Mouse (Mus musculus): ENCODE data around the gene Nrbp1. TPM values are rescaled to one million over a fixed set of nuclear protein-coding genes. Genes with fewer than 3 reads are reported as not detected.

Nrbp1 gene
- polyA plus RNA-seq, 1 experiment from 2014 or later: 138 TPM

DNA sequence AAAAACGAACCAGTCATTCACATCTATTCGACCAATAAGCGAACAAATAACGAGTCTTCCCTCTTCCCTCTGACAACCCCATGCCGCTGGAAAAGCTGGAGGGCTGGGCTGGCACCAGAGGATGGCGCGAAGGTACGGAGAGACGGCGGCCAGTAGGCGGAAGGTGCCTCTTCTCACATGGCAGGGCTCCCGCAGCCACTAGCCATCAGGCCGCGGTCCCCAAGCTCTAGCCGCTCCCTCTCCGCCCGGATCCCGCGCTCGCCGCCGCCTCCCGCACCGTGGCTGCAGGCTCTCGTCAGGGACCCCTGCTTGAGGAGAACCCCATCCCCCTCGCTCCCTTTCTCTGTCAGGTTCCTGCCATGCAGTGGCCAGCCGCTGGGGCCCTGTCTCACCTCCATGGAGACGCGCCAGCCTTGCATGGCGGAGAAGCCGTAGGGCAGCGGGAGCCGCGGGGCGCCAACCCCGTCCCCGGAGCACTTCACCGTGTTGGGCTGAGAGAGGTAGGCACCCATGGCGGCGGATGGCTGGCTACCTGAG is 20.7 kb upstream of the Nrbp1 start:
- Histone ChIP-seq H3K4me2 (ENCODE audit: low read depth, low read length) (peak overlapping the region; percentile 68), H3K9me3 (replicated peaks; ENCODE audit: control insufficient read depth, low read length) (no peaks in the 10 kb centered on the region), H3K27ac (replicated peaks; ENCODE audit: low read depth, low read length) (peak overlapping the region; percentile 91), H3K4me3 (ENCODE audit: low read depth, low read length) (peak overlapping the region; percentile 81), H3K36me3 (replicated peaks; ENCODE audit: control insufficient read depth, insufficient read depth, low read depth, low read length) (no peaks in the 10 kb centered on the region), H3K4me1 (ENCODE audit: control insufficient read depth, insufficient read depth, low read length) (no peaks in the 10 kb centered on the region), H3K9ac (replicated peaks; ENCODE audit: low read length) (peak overlapping the region; percentile 90), H3K27me3 (ENCODE audit: control insufficient read depth, insufficient read depth, low read length) (no peaks in the 10 kb centered on the region)
- ATAC-seq (replicated peaks; ENCODE audit: insufficient number of reproducible peaks, low FRiP score, low TSS enrichment, low read depth) (peak; percentile 83), DNase-seq (ENCODE audit: low spot score) (peak; percentile 55)
- WGBS: under 1% methylated on average over 38 of the region's 40 CpGs

DNA sequence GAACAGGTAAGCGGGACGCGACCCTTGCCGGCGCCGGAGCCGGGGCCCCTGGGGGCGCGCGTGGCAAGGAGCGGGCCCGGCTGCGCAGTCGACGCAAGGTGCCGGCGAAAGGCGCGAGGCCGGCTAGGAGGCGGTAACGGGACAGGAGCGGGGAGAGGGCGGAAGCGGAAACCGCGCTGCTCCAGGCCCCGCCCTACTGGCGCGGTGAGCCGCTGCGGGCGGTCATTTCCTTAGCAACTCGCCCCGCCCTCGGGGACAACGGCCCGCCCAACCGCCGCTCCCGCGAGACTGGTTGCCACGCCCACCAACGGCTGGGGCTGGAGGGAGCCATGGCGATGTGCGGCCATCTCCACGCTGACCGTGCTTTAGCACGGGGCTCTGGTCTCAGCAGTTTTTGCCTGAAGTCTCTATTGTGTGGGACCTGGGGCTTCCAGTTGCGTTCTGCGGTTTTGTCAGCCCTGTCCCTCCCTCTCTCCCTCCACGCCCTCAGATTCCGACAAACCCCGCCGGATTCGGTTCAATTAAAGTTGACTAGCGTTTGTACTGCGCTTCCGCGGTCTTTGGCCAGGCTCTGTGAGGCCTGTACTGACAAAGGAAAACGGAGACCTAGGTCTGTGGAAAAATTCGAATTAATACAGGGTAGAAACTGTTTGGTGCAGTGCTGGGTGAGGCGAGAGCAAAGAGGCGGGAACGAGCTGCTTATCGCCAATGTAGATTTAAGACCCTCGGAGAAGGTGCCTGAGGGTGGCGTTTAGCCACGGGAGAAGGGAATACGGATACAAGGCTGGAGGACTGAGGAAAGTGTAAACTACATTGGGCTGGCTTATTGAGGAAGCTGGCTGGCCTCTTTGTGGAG is 20.0 kb upstream of the Nrbp1 start, which contains the start of gene Ppm1g:
Ppm1g (minus strand) TSS at position 240 of the 856 bp plus-strand sequence.
- under 1% methylated on average over 63 of the region's 70 CpGs for WGBS

DNA sequence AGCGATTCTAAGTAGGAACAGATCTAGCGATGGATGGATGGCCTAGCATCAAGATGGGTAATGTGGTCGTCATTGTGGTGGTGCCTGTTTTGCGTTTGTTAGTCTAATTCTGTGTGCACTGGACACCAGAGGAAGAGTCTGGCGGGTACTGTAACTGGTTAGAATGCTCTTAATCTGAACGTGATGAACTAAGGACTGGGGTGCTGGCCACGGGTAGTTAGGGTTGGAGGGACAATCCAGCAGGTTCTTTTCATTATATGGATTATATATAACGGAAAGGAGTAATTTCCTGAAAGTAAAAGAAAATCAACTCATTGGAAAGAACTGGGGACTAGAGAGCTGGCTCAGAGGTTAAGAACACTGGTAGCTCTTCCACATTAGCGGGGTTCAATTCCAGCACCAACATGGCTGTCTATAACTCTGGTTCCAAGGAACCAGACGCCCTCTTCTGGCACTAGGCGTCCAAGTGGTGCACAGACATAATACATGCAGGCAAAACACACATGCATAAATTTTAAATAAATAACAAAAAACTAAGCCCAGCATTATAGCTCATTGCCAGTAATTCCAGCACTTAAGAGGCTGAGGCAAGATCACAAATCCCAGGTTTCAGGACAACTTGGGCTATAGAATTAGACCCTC is 19.2 kb upstream of the Nrbp1 start:
- Histone ChIP-seq H3K27me3 (ENCODE audit: control insufficient read depth, insufficient read depth, low read length) (no peaks in the 10 kb centered on the region), H3K4me2 (ENCODE audit: low read depth, low read length) (peak overlapping the region; percentile 68), H3K9me3 (replicated peaks; ENCODE audit: control insufficient read depth, low read length) (no peaks in the 10 kb centered on the region), H3K27ac (replicated peaks; ENCODE audit: low read depth, low read length) (peak overlapping the region; percentile 91), H3K4me3 (ENCODE audit: low read depth, low read length) (peak overlapping the region; percentile 81), H3K36me3 (replicated peaks; ENCODE audit: control insufficient read depth, insufficient read depth, low read depth, low read length) (no peaks in the 10 kb centered on the region), H3K4me1 (ENCODE audit: control insufficient read depth, insufficient read depth, low read length) (no peaks in the 10 kb centered on the region), H3K9ac (replicated peaks; ENCODE audit: low read length) (peak overlapping the region; percentile 90)
- 10% methylated on average over 11 of the region's 11 CpGs for WGBS
- DNase-seq (ENCODE audit: low spot score): peak; percentile 77
- no peak for ATAC-seq (replicated peaks; ENCODE audit: insufficient number of reproducible peaks, low FRiP score, low TSS enrichment, low read depth)

More for the DNA sequence above, 20.0 kb upstream of the Nrbp1 start, which contains the start of gene Ppm1g:
- DNase-seq (ENCODE audit: low spot score): peak; percentile 97
- peak within 1 kb of the TSS; percentile 68 for H3K4me2 ChIP-seq (ENCODE audit: low read depth, low read length)
- no peaks in the 10 kb centered on the region for H3K27me3 ChIP-seq (ENCODE audit: control insufficient read depth, insufficient read depth, low read length)
- H3K27ac ChIP-seq (replicated peaks; ENCODE audit: low read depth, low read length): peak within 1 kb of the TSS; percentile 91
- H3K4me1 ChIP-seq (ENCODE audit: control insufficient read depth, insufficient read depth, low read length): no peaks in the 10 kb centered on the region
- ATAC-seq (replicated peaks; ENCODE audit: insufficient number of reproducible peaks, low FRiP score, low TSS enrichment, low read depth): peak; percentile 91
- peak within 1 kb of the TSS; percentile 81 for H3K4me3 ChIP-seq (ENCODE audit: low read depth, low read length)
- H3K9me3 ChIP-seq (replicated peaks; ENCODE audit: control insufficient read depth, low read length): no peaks in the 10 kb centered on the region
- no peaks in the 10 kb centered on the region for H3K36me3 ChIP-seq (replicated peaks; ENCODE audit: control insufficient read depth, insufficient read depth, low read depth, low read length)
- H3K9ac ChIP-seq (replicated peaks; ENCODE audit: low read length): peak within 1 kb of the TSS; percentile 90

DNA sequence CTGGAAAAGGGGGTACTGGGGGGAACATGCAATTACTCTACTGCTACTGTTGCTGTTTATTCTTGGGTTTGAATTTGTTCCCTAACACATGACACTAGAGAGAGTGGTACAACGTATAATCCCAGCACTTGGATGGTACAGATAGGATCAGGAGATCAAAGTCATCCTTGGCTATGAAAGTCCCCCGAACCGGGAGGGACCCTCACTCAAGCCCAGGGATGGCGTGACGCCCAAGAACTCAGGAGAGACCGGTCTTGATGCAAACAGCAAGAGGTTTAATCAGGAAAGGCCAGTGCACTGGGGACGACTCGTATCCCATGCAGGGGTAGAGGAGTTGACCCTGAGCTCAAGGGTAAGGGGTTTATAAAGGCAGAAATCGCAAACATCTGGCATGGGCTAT is 18.0 kb upstream of the Nrbp1 start:
- DNase-seq (ENCODE audit: low spot score): no peak
- Histone ChIP-seq H3K27me3 (ENCODE audit: control insufficient read depth, insufficient read depth, low read length) (no peaks in the 10 kb centered on the region), H3K4me2 (ENCODE audit: low read depth, low read length) (no peak overlapping the region), H3K9me3 (replicated peaks; ENCODE audit: control insufficient read depth, low read length) (no peaks in the 10 kb centered on the region), H3K4me1 (ENCODE audit: control insufficient read depth, insufficient read depth, low read length) (no peaks in the 10 kb centered on the region), H3K27ac (replicated peaks; ENCODE audit: low read depth, low read length) (no peak overlapping the region), H3K4me3 (ENCODE audit: low read depth, low read length) (no peak overlapping the region), H3K9ac (replicated peaks; ENCODE audit: low read length) (no peak overlapping the region), H3K36me3 (replicated peaks; ENCODE audit: control insufficient read depth, insufficient read depth, low read depth, low read length) (no peaks in the 10 kb centered on the region)
- WGBS: 91% methylated on average over 9 of the region's 9 CpGs
- no peak for ATAC-seq (replicated peaks; ENCODE audit: insufficient number of reproducible peaks, low FRiP score, low TSS enrichment, low read depth)

DNA sequence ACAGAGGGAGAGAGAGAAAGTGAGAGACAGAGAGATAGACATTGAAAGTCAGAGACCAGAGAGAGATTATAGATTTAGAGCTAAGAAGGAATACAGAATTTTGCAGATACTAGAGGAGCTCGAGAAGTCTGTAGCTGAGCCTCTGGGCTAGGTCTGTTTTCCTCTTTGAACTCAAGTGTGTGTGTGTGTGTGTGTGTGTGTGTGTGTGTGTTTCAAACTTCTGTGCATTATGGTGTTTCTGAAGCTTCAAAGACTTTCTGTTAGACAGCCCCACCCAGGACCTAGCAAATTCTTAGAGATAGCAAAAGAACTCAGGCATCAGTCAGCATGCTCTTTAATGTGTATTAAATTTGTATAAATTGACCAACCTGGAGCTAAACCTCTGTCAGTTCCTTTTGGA is 14.0 kb upstream of the Nrbp1 start:
- Histone ChIP-seq H3K9me3 (replicated peaks; ENCODE audit: control insufficient read depth, low read length) (no peaks in the 10 kb centered on the region), H3K4me2 (ENCODE audit: low read depth, low read length) (no peak overlapping the region), H3K4me3 (ENCODE audit: low read depth, low read length) (no peak overlapping the region), H3K27ac (replicated peaks; ENCODE audit: low read depth, low read length) (no peak overlapping the region), H3K9ac (replicated peaks; ENCODE audit: low read length) (no peak overlapping the region), H3K4me1 (ENCODE audit: control insufficient read depth, insufficient read depth, low read length) (no peaks in the 10 kb centered on the region), H3K27me3 (ENCODE audit: control insufficient read depth, insufficient read depth, low read length) (no peaks in the 10 kb centered on the region), H3K36me3 (replicated peaks; ENCODE audit: control insufficient read depth, insufficient read depth, low read depth, low read length) (no peaks in the 10 kb centered on the region)
- WGBS: 65% methylated on average over 1 of the region's 1 CpGs
- ATAC-seq (replicated peaks; ENCODE audit: insufficient number of reproducible peaks, low FRiP score, low TSS enrichment, low read depth) (no peak), DNase-seq (ENCODE audit: low spot score) (no peak)

DNA sequence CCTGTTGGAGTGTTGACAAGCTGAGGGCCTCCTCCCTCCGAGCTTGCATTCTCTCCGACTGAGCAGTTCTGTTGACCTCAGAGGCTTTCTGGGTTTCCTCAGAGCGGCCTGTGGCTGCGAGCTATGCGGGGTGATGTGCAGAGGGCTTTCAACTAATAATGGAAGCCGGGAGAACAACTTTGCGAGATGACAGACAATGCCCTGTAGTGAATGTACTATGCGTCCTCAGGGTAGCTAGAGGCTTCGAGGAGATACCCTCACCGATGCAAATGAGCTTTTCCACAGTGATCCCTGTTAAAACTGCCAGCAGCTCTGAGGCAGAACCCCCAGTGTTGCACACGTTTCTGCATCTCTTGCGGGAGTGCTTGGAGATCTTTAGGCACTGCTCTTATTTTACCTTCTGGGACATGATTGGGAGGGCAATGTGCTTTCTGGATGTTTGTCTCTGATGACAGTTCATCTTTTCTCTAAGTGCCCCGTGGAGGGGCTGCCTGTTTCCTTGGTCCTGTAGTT is 914 bp downstream of the Nrbp1 start:
- Histone ChIP-seq H3K4me1 (ENCODE audit: control insufficient read depth, insufficient read depth, low read length) (no peaks in the 10 kb centered on the region), H3K9me3 (replicated peaks; ENCODE audit: control insufficient read depth, low read length) (no peaks in the 10 kb centered on the region), H3K9ac (replicated peaks; ENCODE audit: low read length) (peak overlapping the region; percentile 94), H3K27ac (replicated peaks; ENCODE audit: low read depth, low read length) (peak overlapping the region; percentile 96; the same call in 1 of the 2 replicates), H3K36me3 (replicated peaks; ENCODE audit: control insufficient read depth, insufficient read depth, low read depth, low read length) (peaks cover 6% of the 10 kb centered on the region), H3K27me3 (ENCODE audit: control insufficient read depth, insufficient read depth, low read length) (no peaks in the 10 kb centered on the region), H3K4me2 (ENCODE audit: low read depth, low read length) (peak overlapping the region; percentile 71), H3K4me3 (ENCODE audit: low read depth, low read length) (peak overlapping the region; percentile 93)
- WGBS: 1% methylated on average over 13 of the region's 13 CpGs
- ATAC-seq (replicated peaks; ENCODE audit: insufficient number of reproducible peaks, low FRiP score, low TSS enrichment, low read depth) (no peak), DNase-seq (ENCODE audit: low spot score) (no peak)

DNA sequence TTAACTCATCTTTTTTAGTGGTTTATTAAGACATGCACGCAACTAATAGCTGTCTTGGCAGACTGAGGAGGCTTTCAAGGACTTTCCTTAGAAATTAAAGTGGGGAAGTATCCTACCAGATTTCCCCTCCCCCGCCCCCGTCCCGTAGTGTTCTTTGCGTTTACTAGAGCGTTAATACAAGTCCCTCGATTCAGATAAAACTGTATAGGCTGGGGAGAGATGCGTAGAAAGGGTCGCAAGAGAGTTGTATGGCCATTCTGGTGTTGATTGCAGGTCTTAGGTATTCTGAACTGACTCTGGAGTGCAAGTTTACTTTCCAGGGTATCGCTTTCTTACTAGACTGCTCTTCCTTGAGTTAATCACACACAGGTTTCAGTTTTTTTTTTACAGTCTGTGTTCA is 1.5 kb downstream of the Nrbp1 start:
- ATAC-seq (replicated peaks; ENCODE audit: insufficient number of reproducible peaks, low FRiP score, low TSS enrichment, low read depth) (no peak), DNase-seq (ENCODE audit: low spot score) (peak; percentile 6)
- H3K27ac ChIP-seq (replicated peaks; ENCODE audit: low read depth, low read length): no peak overlapping the region
- H3K9me3 ChIP-seq (replicated peaks; ENCODE audit: control insufficient read depth, low read length): no peaks in the 10 kb centered on the region
- H3K4me2 ChIP-seq (ENCODE audit: low read depth, low read length): peak overlapping the region; percentile 71
- H3K9ac ChIP-seq (replicated peaks; ENCODE audit: low read length): peak overlapping the region; percentile 94; the same call in 1 of the 2 replicates
- no peaks in the 10 kb centered on the region for H3K27me3 ChIP-seq (ENCODE audit: control insufficient read depth, insufficient read depth, low read length)
- 26% methylated on average over 10 of the region's 10 CpGs for WGBS
- H3K4me1 ChIP-seq (ENCODE audit: control insufficient read depth, insufficient read depth, low read length): no peaks in the 10 kb centered on the region
- H3K36me3 ChIP-seq (replicated peaks; ENCODE audit: control insufficient read depth, insufficient read depth, low read depth, low read length): peaks cover 6% of the 10 kb centered on the region
- H3K4me3 ChIP-seq (ENCODE audit: low read depth, low read length): peak overlapping the region; percentile 93
